Mouse (Mus musculus): ENCODE results near the gene Oas1g.
"Not testable (repeated sequence)": the region's sequence is repeated elsewhere in the genome, so short reads cannot be mapped to it uniquely, and the experiment has no call there.

Gene Oas1g

GRCm38 (mm10) chr5:120887413-120887812, at the start of gene Oas1g:
Oas1g (minus strand) TSS chr5:120887613.
- not testable (repeated sequence) for DNase-seq (ENCODE audit: low read depth, low spot score)

- DNase-seq (ENCODE audit: low read depth, low spot score) = no peak
Observed at GRCm38 (mm10) chr5:120933966-120934365, 46.6 kb upstream of the Oas1g start.

GRCm38 (mm10) chr5:120927036-120927435, 39.6 kb upstream of the Oas1g start:
- peak; percentile 24 for DNase-seq (ENCODE audit: low read depth, low spot score)

- not testable (repeated sequence) for DNase-seq (ENCODE audit: low read depth, low spot score)
Observed at GRCm38 (mm10) chr5:120926311-120926710, 38.9 kb upstream of the Oas1g start.

GRCm38 (mm10) chr5:120924520-120924919, 37.1 kb upstream of the Oas1g start:
- not testable (repeated sequence) for DNase-seq (ENCODE audit: low read depth, low spot score)

- no peak for DNase-seq (ENCODE audit: low read depth, low spot score)
Observed at GRCm38 (mm10) chr5:120923969-120924368, 36.6 kb upstream of the Oas1g start.

- no peak for DNase-seq (ENCODE audit: low read depth, low spot score)
Observed at GRCm38 (mm10) chr5:120920296-120920695, 32.9 kb upstream of the Oas1g start.

- DNase-seq (ENCODE audit: low read depth, low spot score) = not testable (repeated sequence)
Observed at GRCm38 (mm10) chr5:120919156-120919935, 31.9 kb upstream of the Oas1g start.

- DNase-seq (ENCODE audit: low read depth, low spot score) = peak; percentile 14
Observed at GRCm38 (mm10) chr5:120914204-120914603, 26.8 kb upstream of the Oas1g start, which contains the start of gene Oas1d. Oas1d (plus strand) TSS chr5:120914536.

GRCm38 (mm10) chr5:120908196-120908920, 20.9 kb upstream of the Oas1g start:
- no peak for DNase-seq (ENCODE audit: low read depth, low spot score)

- peak; percentile 9 for DNase-seq (ENCODE audit: low read depth, low spot score)
Observed at GRCm38 (mm10) chr5:120906791-120907733, 19.6 kb upstream of the Oas1g start, which contains the start of gene Oas1a. Oas1a (minus strand) TSS chr5:120907521.

- no peak for DNase-seq (ENCODE audit: low read depth, low spot score)
Observed at GRCm38 (mm10) chr5:120902056-120902455, 14.6 kb upstream of the Oas1g start.

GRCm38 (mm10) chr5:120900666-120901065, 13.3 kb upstream of the Oas1g start:
- no peak for DNase-seq (ENCODE audit: low read depth, low spot score)

GRCm38 (mm10) chr5:120898726-120899125, 11.3 kb upstream of the Oas1g start:
- no peak for DNase-seq (ENCODE audit: low read depth, low spot score)

- no peak for DNase-seq (ENCODE audit: low read depth, low spot score)
Observed at GRCm38 (mm10) chr5:120898307-120898706, 10.9 kb upstream of the Oas1g start.

- DNase-seq (ENCODE audit: low read depth, low spot score) = no peak
Observed at GRCm38 (mm10) chr5:120895231-120895900, 8.0 kb upstream of the Oas1g start.

- DNase-seq (ENCODE audit: low read depth, low spot score) = not testable (repeated sequence)
Observed at GRCm38 (mm10) chr5:120894692-120895091, 7.3 kb upstream of the Oas1g start.

- not testable (repeated sequence) for DNase-seq (ENCODE audit: low read depth, low spot score)
Observed at GRCm38 (mm10) chr5:120893866-120894265, 6.5 kb upstream of the Oas1g start.

GRCm38 (mm10) chr5:120892243-120892660, 4.8 kb upstream of the Oas1g start:
- no peak for DNase-seq (ENCODE audit: low read depth, low spot score)

GRCm38 (mm10) chr5:120891566-120892242, 4.3 kb upstream of the Oas1g start:
- not testable (repeated sequence) for DNase-seq (ENCODE audit: low read depth, low spot score)

Measured in CD4-positive, CD25-positive, alpha-beta regulatory T cell, adult 2 months (primary cell).